Mouse (Mus musculus) bone marrow macrophage, adult 2 months (primary cell): ENCODE results near the gene Ptpro.

ENCODE experiments used
- CTCF ChIP-seq: IDR thresholded peaks from 2 replicates; pipeline ENCODE4 v1.5.1; 2012; ENCODE audit warnings: low read depth, mild to moderate bottlenecking, low read length, moderate library complexity
- POLR2A ChIP-seq: IDR thresholded peaks from 2 replicates; pipeline ENCODE4 v1.6.1; 2012; ENCODE audit warnings: mild to moderate bottlenecking, low read depth, low read length, borderline replicate concordance

GRCm38 (mm10) chr6:137292421-137292820 is 40.3 kb downstream of the Ptpro start:
- TF ChIP-seq CTCF (no peak), POLR2A (no peak)
